Mouse (Mus musculus) olfactory bulb, adult 2 months (tissue): ENCODE data around the gene Rnf103.

ENCODE experiments used
- CTCF ChIP-seq: fragments of 200-500 bp; IDR thresholded peaks from 2 replicates; pipeline ENCODE4 v1.5.1; 2012; ENCODE audit warnings: low read depth, mild to moderate bottlenecking, low read length, moderate library complexity; ENCODE audit not compliant: insufficient read depth
- POLR2A ChIP-seq: fragments of 200-500 bp; IDR thresholded peaks from 2 replicates; pipeline ENCODE4 v1.6.1; 2012; ENCODE audit warnings: mild to moderate bottlenecking, low read depth, low read length, moderate library complexity; ENCODE audit not compliant: insufficient read depth

DNA sequence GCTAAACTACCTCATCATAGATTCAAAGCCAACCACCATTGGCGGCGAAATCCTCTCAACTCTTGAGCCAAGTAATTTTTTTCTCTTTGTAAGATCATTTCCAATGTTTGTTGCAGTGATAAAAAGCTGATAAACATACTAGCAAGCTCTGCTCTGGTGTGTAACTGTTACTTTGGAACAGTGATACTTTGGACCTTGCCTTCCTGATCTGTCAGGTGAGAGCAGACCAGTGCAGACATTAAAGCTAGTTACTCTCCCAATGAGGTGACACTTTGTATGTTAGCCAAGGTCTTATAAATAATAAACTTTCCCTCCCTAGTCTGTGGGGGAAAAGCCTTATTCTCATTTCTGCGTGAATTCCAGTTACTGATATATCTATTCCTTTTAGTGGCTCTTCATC, 18.1 kb upstream of the Rnf103 start:
- TF ChIP-seq CTCF: no peak
- TF ChIP-seq POLR2A: no peak
